Mouse (Mus musculus): ENCODE measurements around the gene Vcan. TPM values are rescaled to one million over a fixed set of nuclear protein-coding genes. Genes with fewer than 3 reads are reported as not detected.

Gene Vcan
- total RNA-seq, 2 experiments from 2014 or later: 19.5 to 21.8 TPM

GRCm38 (mm10) chr13:89637012-89637411 is 105.3 kb downstream of the Vcan start:
- intact Hi-C loops (cut with DNase I): loop anchor here (2.0 kb wide), 1 partner anchor 88 kb away; no protein-coding TSS in a partner anchor
- DNase-seq: no peak

GRCm38 (mm10) chr13:89634137-89634683 is 108.1 kb downstream of the Vcan start:
- intact Hi-C loops (cut with DNase I): no loop called here
- peak in 1 of 2 experiments; percentile 39 for DNase-seq

GRCm38 (mm10) chr13:89619064-89619463 is 123.2 kb downstream of the Vcan start:
- DNase-seq: no peak
- intact Hi-C loops (cut with DNase I): no loop called here

GRCm38 (mm10) chr13:89607399-89607798 is 134.9 kb downstream of the Vcan start:
- intact Hi-C loops (cut with DNase I): no loop called here
- DNase-seq: no peak

Other genes with a start within 250 kb of the Vcan start
- under 1 TPM; 0.44 to 0.45 TPM for gene Hapln1, start 202.7 kb downstream of the Vcan start, total RNA-seq (2021)

All from heart, postnatal 14 days (tissue).